Mouse (Mus musculus): ENCODE results near the gene Jph3. TPM values are rescaled to one million over a fixed set of nuclear protein-coding genes. Genes with fewer than 3 reads are reported as not detected.

The Jph3 gene
- total RNA-seq, 2 experiments from 2014 or later = 301 to 309 TPM

GRCm38 (mm10) chr8:121770845-121771752 is 41.7 kb downstream of the Jph3 start:
- DNase-seq (ENCODE audit: extremely low spot score in 1 of 2, low spot score in 1 of 2) = no peak

- DNase-seq (ENCODE audit: extremely low spot score in 1 of 2, low spot score in 1 of 2) = no peak
Observed at GRCm38 (mm10) chr8:121773876-121774275, 44.5 kb downstream of the Jph3 start.

GRCm38 (mm10) chr8:121782493-121782892 is 53.1 kb downstream of the Jph3 start:
- DNase-seq (ENCODE audit: extremely low spot score in 1 of 2, low spot score in 1 of 2) = no peak

GRCm38 (mm10) chr8:121786542-121786941 is 57.1 kb downstream of the Jph3 start:
- no peak for DNase-seq (ENCODE audit: extremely low spot score in 1 of 2, low spot score in 1 of 2)

GRCm38 (mm10) chr8:121788786-121789185 is 59.4 kb downstream of the Jph3 start:
- DNase-seq (ENCODE audit: extremely low spot score in 1 of 2, low spot score in 1 of 2) = no peak

GRCm38 (mm10) chr8:121792159-121792558 is 62.7 kb downstream of the Jph3 start:
- no peak for DNase-seq (ENCODE audit: extremely low spot score in 1 of 2, low spot score in 1 of 2)

- no peak for DNase-seq (ENCODE audit: extremely low spot score in 1 of 2, low spot score in 1 of 2)
Observed at GRCm38 (mm10) chr8:121792627-121793026, 63.2 kb downstream of the Jph3 start.

GRCm38 (mm10) chr8:121794151-121794550 is 64.7 kb downstream of the Jph3 start:
- no peak for DNase-seq (ENCODE audit: extremely low spot score in 1 of 2, low spot score in 1 of 2)

- DNase-seq (ENCODE audit: extremely low spot score in 1 of 2, low spot score in 1 of 2) = no peak
Observed at GRCm38 (mm10) chr8:121795461-121795860, 66.0 kb downstream of the Jph3 start.

- no peak for DNase-seq (ENCODE audit: extremely low spot score in 1 of 2, low spot score in 1 of 2)
Observed at GRCm38 (mm10) chr8:121796406-121796805, 67.0 kb downstream of the Jph3 start.

GRCm38 (mm10) chr8:121798401-121798800 is 69.0 kb downstream of the Jph3 start:
- DNase-seq (ENCODE audit: extremely low spot score in 1 of 2, low spot score in 1 of 2) = no peak

- DNase-seq (ENCODE audit: extremely low spot score in 1 of 2, low spot score in 1 of 2) = no peak
Observed at GRCm38 (mm10) chr8:121804829-121805228, 75.4 kb downstream of the Jph3 start.

- no peak for DNase-seq (ENCODE audit: extremely low spot score in 1 of 2, low spot score in 1 of 2)
Observed at GRCm38 (mm10) chr8:121806126-121806525, 76.7 kb downstream of the Jph3 start.

GRCm38 (mm10) chr8:121808032-121808431 is 78.6 kb downstream of the Jph3 start:
- no peak for DNase-seq (ENCODE audit: extremely low spot score in 1 of 2, low spot score in 1 of 2)

- no peak for DNase-seq (ENCODE audit: extremely low spot score in 1 of 2, low spot score in 1 of 2)
Observed at GRCm38 (mm10) chr8:121809524-121810155, 80.2 kb downstream of the Jph3 start.

- DNase-seq (ENCODE audit: extremely low spot score in 1 of 2, low spot score in 1 of 2) = no peak
Observed at GRCm38 (mm10) chr8:121811502-121811901, 82.1 kb downstream of the Jph3 start.

GRCm38 (mm10) chr8:121811931-121812570 is 82.6 kb downstream of the Jph3 start:
- no peak for DNase-seq (ENCODE audit: extremely low spot score in 1 of 2, low spot score in 1 of 2)

- no peak for DNase-seq (ENCODE audit: extremely low spot score in 1 of 2, low spot score in 1 of 2)
Observed at GRCm38 (mm10) chr8:121818226-121818625, 88.8 kb downstream of the Jph3 start.

- no peak for DNase-seq (ENCODE audit: extremely low spot score in 1 of 2, low spot score in 1 of 2)
Observed at GRCm38 (mm10) chr8:121820840-121821239, 91.4 kb downstream of the Jph3 start.

- no peak for DNase-seq (ENCODE audit: extremely low spot score in 1 of 2, low spot score in 1 of 2)
Observed at GRCm38 (mm10) chr8:121821320-121821719, 91.9 kb downstream of the Jph3 start.

GRCm38 (mm10) chr8:121821770-121822169 is 92.3 kb downstream of the Jph3 start:
- no peak for DNase-seq (ENCODE audit: extremely low spot score in 1 of 2, low spot score in 1 of 2)
